Mouse (Mus musculus): Measurements from ENCODE around the gene Gm21885. TPM values are rescaled to one million over a fixed set of nuclear protein-coding genes. Genes with fewer than 3 reads are reported as not detected.

Gene Gm21885
- total and polyA plus RNA-seq, 2 experiments from 2014 or later = 0.30 TPM; not detected in 1

DNA sequence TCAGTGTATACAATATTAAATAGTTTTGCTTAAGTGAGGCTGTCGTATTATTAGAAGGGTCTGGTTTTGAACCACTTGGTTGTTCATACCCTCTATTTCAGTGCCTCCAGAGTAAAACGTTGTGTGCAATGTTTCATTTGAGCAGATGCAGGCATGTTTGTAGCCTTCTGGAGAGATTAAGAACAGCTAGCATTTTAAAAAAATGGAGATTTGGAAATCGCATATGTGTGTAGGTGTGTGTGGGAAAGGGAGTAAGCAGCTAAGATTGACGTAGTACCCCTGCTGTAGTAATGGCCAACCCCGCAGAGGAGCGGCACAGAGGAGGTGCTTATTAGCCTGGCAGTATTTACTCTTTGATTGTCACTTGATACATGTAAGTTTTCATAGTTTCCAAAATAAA lies 51.1 kb downstream of the Gm21885 start:
- TF ChIP-seq CTCF (IDR thresholded peaks at IDR 0.05; ENCODE audit: low read depth) (no peak), EP300 (IDR thresholded peaks at IDR 0.05; ENCODE audit: low read depth) (no peak)
- Histone ChIP-seq H3K9ac (replicated peaks; ENCODE audit: low read depth, low read length) (no peak overlapping the region), H3K9me3 (replicated peaks; ENCODE audit: control insufficient read depth, low read length) (no peaks in the 10 kb centered on the region), H3K27me3 (ENCODE audit: control insufficient read depth, insufficient read depth, low read length) (no peaks in the 10 kb centered on the region), H3K4me2 (ENCODE audit: low read depth, low read length) (no peak overlapping the region), H3K4me3 (ENCODE audit: low read depth, low read length) (no peak overlapping the region), H3K27ac (ENCODE audit: low read depth) (no peak overlapping the region), H3K4me1 (ENCODE audit: control insufficient read depth, insufficient read depth) (peaks cover 17% of the 10 kb centered on the region; the same call in 1 of the 2 replicates), H3K36me3 (replicated peaks; ENCODE audit: control insufficient read depth, insufficient read depth, low read length) (peaks cover 40% of the 10 kb centered on the region)
- WGBS = 88% methylated on average over 6 of the region's 6 CpGs
- DNase-seq (ENCODE audit: low spot score) (no peak), ATAC-seq (ENCODE audit: insufficient read depth, low read depth) (no peak)

GRCm38 (mm10) chr11:94334386-94334968 lies 52.8 kb downstream of the Gm21885 start:
- Histone ChIP-seq H3K4me2 (ENCODE audit: low read depth, low read length) (no peak overlapping the region), H3K27ac (ENCODE audit: low read depth) (no peak overlapping the region), H3K27me3 (ENCODE audit: control insufficient read depth, insufficient read depth, low read length) (no peaks in the 10 kb centered on the region), H3K36me3 (replicated peaks; ENCODE audit: control insufficient read depth, insufficient read depth, low read length) (peaks cover 58% of the 10 kb centered on the region), H3K4me1 (ENCODE audit: control insufficient read depth, insufficient read depth) (peaks cover 13% of the 10 kb centered on the region; the same call in 1 of the 2 replicates), H3K9ac (replicated peaks; ENCODE audit: low read depth, low read length) (no peak overlapping the region), H3K4me3 (ENCODE audit: low read depth, low read length) (no peak overlapping the region), H3K9me3 (replicated peaks; ENCODE audit: control insufficient read depth, low read length) (no peaks in the 10 kb centered on the region)
- no peak for TF ChIP-seq CTCF (IDR thresholded peaks at IDR 0.05; ENCODE audit: low read depth)
- no peak for TF ChIP-seq EP300 (IDR thresholded peaks at IDR 0.05; ENCODE audit: low read depth)
- WGBS = 48% methylated on average over 8 of the region's 8 CpGs
- ATAC-seq (ENCODE audit: insufficient read depth, low read depth) (no peak), DNase-seq (ENCODE audit: low spot score) (no peak)

Other genes starting within 250 kb of the Gm21885 start
- 20.3 and 42.6 TPM in 2 replicates for gene Tob1, start 70.4 kb upstream of the Gm21885 start, total RNA-seq (2014; rRNA removed; ENCODE audit: low replicate concordance)
- gene Tob1, start 70.4 kb upstream of the Gm21885 start, polyA plus RNA-seq (2015; fragmentation: Nextera tagmentation; extraction: Ambion mirVana) = 69.3 and 72.5 TPM in 2 replicates
- 0.76 and 2.7 TPM in 2 replicates for gene Wfikkn2, start 35.9 kb upstream of the Gm21885 start, total RNA-seq (2014; rRNA removed; ENCODE audit: low replicate concordance)
- gene Wfikkn2, start 35.9 kb upstream of the Gm21885 start, polyA plus RNA-seq (2015; fragmentation: Nextera tagmentation; extraction: Ambion mirVana) = 1.6 and 1.7 TPM in 2 replicates
- gene Luc7l3, start 40.1 kb downstream of the Gm21885 start, total RNA-seq (2014; rRNA removed; ENCODE audit: low replicate concordance) = 17.9 and 29.2 TPM in 2 replicates
- 49.2 and 51.9 TPM in 2 replicates for gene Luc7l3, start 40.1 kb downstream of the Gm21885 start, polyA plus RNA-seq (2015; fragmentation: Nextera tagmentation; extraction: Ambion mirVana)
- 164 and 181 TPM in 2 replicates for gene Ankrd40, start 46.1 kb downstream of the Gm21885 start, total RNA-seq (2014; rRNA removed; ENCODE audit: low replicate concordance)
- gene Ankrd40, start 46.1 kb downstream of the Gm21885 start, polyA plus RNA-seq (2015; fragmentation: Nextera tagmentation; extraction: Ambion mirVana) = 53.7 and 54.6 TPM in 2 replicates
- 2.2 and 14.5 TPM in 2 replicates for gene Abcc3, start 111.1 kb downstream of the Gm21885 start, total RNA-seq (2014; rRNA removed; ENCODE audit: low replicate concordance)
- gene Abcc3, start 111.1 kb downstream of the Gm21885 start, polyA plus RNA-seq (2015; fragmentation: Nextera tagmentation; extraction: Ambion mirVana) = 0.72 and 0.88 TPM in 2 replicates
- 29.6 and 46.2 TPM in 2 replicates for gene Cacna1g, start 192.3 kb downstream of the Gm21885 start, total RNA-seq (2014; rRNA removed; ENCODE audit: low replicate concordance)
- gene Cacna1g, start 192.3 kb downstream of the Gm21885 start, polyA plus RNA-seq (2015; fragmentation: Nextera tagmentation; extraction: Ambion mirVana) = 6.9 and 7.4 TPM in 2 replicates
- not detected in 2 replicates for gene Spata20, start 204.3 kb downstream of the Gm21885 start, total RNA-seq (2014; rRNA removed; ENCODE audit: low replicate concordance)
- 0.30 and 0.56 TPM in 2 replicates for gene Spata20, start 204.3 kb downstream of the Gm21885 start, polyA plus RNA-seq (2015; fragmentation: Nextera tagmentation; extraction: Ambion mirVana)
- 32.5 and 44.4 TPM in 2 replicates for gene Epn3, start 218.1 kb downstream of the Gm21885 start, total RNA-seq (2014; rRNA removed; ENCODE audit: low replicate concordance)
- 11.4 and 13.3 TPM in 2 replicates for gene Epn3, start 218.1 kb downstream of the Gm21885 start, polyA plus RNA-seq (2015; fragmentation: Nextera tagmentation; extraction: Ambion mirVana)
- 3.2 and 4.7 TPM in 2 replicates for gene Mycbpap, start 239.9 kb downstream of the Gm21885 start, total RNA-seq (2014; rRNA removed; ENCODE audit: low replicate concordance)
- gene Mycbpap, start 239.9 kb downstream of the Gm21885 start, polyA plus RNA-seq (2015; fragmentation: Nextera tagmentation; extraction: Ambion mirVana) = 3.5 and 3.7 TPM in 2 replicates